Mouse (Mus musculus) stomach, postnatal 0 days (tissue): ENCODE results near the gene Wtip. TPM values are rescaled to one million over a fixed set of nuclear protein-coding genes. Genes with fewer than 3 reads are reported as not detected.
"Not testable (repeated sequence)": the region's sequence is repeated elsewhere in the genome, so short reads cannot be mapped to it uniquely, and the experiment has no call there.

Experiments used
- ATAC-seq: fragments of 200-750 bp; cut with Nextera tagmentation; 2 replicates; pipeline ENCODE4 v1.8.0; 2017; ENCODE audit not compliant: low FRiP score, low TSS enrichment
- DNase-seq: peaks from one replicate; pipeline ENCODE4 v3.0.0-alpha.2; 2016; ENCODE audit warnings: low spot score
- H3K27ac ChIP-seq: fragments of 300-500 bp; sonication (generic); replicated peaks from 2 replicates; pipeline ENCODE4 v1.5.1; 2014; ENCODE audit warnings: mild to moderate bottlenecking, control low read depth
- H3K27me3 ChIP-seq: fragments of 300-500 bp; sonication (generic); 2 replicates; pipeline ENCODE4 v1.6.1; 2014; ENCODE audit warnings: low read length; ENCODE audit not compliant: control insufficient read depth, insufficient read depth
- H3K36me3 ChIP-seq: fragments of 300-500 bp; sonication (generic); 2 replicates; pipeline ENCODE4 v1.6.1; 2014; ENCODE audit warnings: low read length, mixed read lengths; ENCODE audit not compliant: control insufficient read depth, insufficient read depth
- H3K4me1 ChIP-seq: fragments of 300-500 bp; sonication (generic); replicated peaks from 2 replicates; pipeline ENCODE4 v1.6.1; 2014; ENCODE audit warnings: antibody characterized with exemption; ENCODE audit not compliant: control insufficient read depth, insufficient read depth
- H3K4me2 ChIP-seq: fragments of 300-500 bp; sonication (generic); replicated peaks from 2 replicates; pipeline ENCODE4 v1.6.1; 2014; ENCODE audit warnings: low read depth, mild to moderate bottlenecking, control low read depth, moderate library complexity
- H3K4me3 ChIP-seq: fragments of 300-500 bp; sonication (generic); 2 replicates; pipeline ENCODE4 v1.5.1; 2014; ENCODE audit warnings: low read depth, low read length, control low read depth
- H3K9ac ChIP-seq: fragments of 300-500 bp; sonication (generic); 2 replicates; pipeline ENCODE4 v1.6.1; 2014; ENCODE audit warnings: mild to moderate bottlenecking, low read length, control low read depth, mixed read lengths
- H3K9me3 ChIP-seq: fragments of 300-500 bp; sonication (generic); 2 replicates; pipeline ENCODE4 v1.6.1; 2016; ENCODE audit warnings: low read length; ENCODE audit not compliant: control insufficient read depth
- CTCF ChIP-seq: IDR thresholded peaks from 2 replicates; pipeline ENCODE4 v1.5.1; 2016; ENCODE audit warnings: antibody characterized with exemption, low read depth, mild to moderate bottlenecking, moderate library complexity
- EP300 ChIP-seq: optimal IDR thresholded peaks from 2 replicates; pipeline ENCODE3; 2016; ENCODE audit warnings: antibody characterized with exemption
- WGBS: fragments of 180-500 bp; shearing (Covaris S2); extraction: QIAGEN DNeasy Blood & Tissue Kit; methylation state at CpG from one replicate; pipeline ENCODE4 v1.1.7; 2014; 5-methylcytosine and 5-hydroxymethylcytosine counted together
- polyA plus RNA-seq: library from polyadenylated mRNA; unstranded; fragments of >200 nt; fragmentation: Nextera tagmentation; extraction: Ambion mirVana; gene quantifications from 2 replicates; pipeline ENCODE4 v1.2.1, GENCODE M21; 2015

Gene Wtip
- polyA plus RNA-seq, 1 experiment from 2014 or later, result 3.5 TPM

DNA sequence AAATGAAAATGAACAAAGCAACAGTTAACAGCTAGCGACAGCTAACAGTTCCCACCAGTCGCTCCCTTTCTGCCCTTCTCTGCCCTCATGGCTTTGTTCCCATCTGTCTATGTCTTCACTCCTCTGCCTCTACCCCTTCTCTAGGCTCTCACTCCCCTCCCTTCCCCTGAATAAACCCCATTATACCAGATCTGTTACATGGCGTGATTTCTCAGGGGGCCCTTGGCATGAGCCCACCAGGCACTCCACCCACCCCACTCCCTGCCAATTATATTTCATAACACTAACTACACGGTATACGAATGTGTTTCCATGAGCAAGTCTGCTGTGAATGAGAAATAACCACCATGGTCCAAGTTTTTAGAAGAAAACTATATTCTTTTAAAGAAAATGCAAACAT is 23.9 kb downstream of the Wtip start:
- H3K4me3 ChIP-seq, result no peak overlapping the region
- DNase-seq, result no peak
- no peaks in the 10 kb centered on the region for H3K27me3 ChIP-seq
- no peak overlapping the region for H3K27ac ChIP-seq
- no peak for ATAC-seq
- TF ChIP-seq EP300, result no peak
- TF ChIP-seq CTCF, result no peak
- no peak overlapping the region for H3K4me2 ChIP-seq
- WGBS, result 64% methylated on average over 5 of the region's 5 CpGs
- peaks cover 11% of the 10 kb centered on the region for H3K36me3 ChIP-seq
- no peaks in the 10 kb centered on the region for H3K4me1 ChIP-seq
- no peaks in the 10 kb centered on the region for H3K9me3 ChIP-seq
- no peak overlapping the region for H3K9ac ChIP-seq

DNA sequence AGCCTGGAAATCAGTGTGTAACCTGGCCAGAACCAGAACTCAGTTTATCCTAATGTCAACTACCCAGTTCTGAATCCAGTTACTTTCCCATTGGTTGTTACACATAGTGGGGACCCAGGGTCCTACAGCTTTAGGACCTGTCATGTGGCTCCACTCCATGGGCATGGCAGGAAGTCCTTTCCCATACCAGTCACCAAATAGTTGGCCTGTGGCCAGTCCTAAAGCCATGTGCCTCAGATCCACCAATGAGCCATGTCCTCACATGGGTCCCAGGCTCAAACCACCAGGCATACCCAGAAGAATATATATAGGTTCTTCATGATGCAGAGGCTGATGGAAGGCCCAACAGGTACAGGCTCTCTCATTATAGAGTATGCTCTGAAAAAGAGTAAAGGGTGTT is 31.8 kb downstream of the Wtip start:
- Histone ChIP-seq H3K27ac (no peak overlapping the region), H3K4me2 (no peak overlapping the region), H3K9ac (no peak overlapping the region), H3K4me3 (no peak overlapping the region), H3K9me3 (no peaks in the 10 kb centered on the region), H3K36me3 (no peaks in the 10 kb centered on the region), H3K4me1 (no peaks in the 10 kb centered on the region), H3K27me3 (no peaks in the 10 kb centered on the region)
- no peak for ATAC-seq
- no peak for TF ChIP-seq CTCF
- no peak for TF ChIP-seq EP300
- DNase-seq, result no peak

DNA sequence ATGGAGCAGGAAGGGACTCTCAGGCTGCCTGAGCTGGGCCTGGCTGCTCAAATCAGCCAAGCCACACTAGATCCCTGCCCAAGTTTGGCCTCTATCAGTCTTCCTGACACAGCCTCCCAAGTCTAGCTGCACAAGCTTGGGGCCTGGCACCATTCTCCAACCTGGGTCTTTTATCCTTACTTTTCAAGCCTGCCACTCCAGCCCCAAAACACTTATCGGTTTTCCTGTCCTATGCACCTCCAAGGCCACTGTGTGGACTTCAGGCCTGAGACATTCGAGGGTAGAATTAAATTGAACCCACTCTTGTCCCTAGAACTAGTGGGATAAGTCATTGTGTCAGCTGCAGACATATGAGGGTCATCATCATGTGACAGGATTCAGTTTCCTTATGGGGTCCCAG is 33.1 kb downstream of the Wtip start:
- H3K9ac ChIP-seq, result no peak overlapping the region
- DNase-seq, result no peak
- H3K27ac ChIP-seq, result no peak overlapping the region
- WGBS, result 76% methylated on average over 2 of the region's 2 CpGs
- no peaks in the 10 kb centered on the region for H3K4me1 ChIP-seq
- no peak overlapping the region for H3K4me3 ChIP-seq
- no peaks in the 10 kb centered on the region for H3K9me3 ChIP-seq
- ATAC-seq, result no peak
- no peaks in the 10 kb centered on the region for H3K36me3 ChIP-seq
- H3K4me2 ChIP-seq, result no peak overlapping the region
- TF ChIP-seq EP300 (no peak), CTCF (no peak)
- no peaks in the 10 kb centered on the region for H3K27me3 ChIP-seq

DNA sequence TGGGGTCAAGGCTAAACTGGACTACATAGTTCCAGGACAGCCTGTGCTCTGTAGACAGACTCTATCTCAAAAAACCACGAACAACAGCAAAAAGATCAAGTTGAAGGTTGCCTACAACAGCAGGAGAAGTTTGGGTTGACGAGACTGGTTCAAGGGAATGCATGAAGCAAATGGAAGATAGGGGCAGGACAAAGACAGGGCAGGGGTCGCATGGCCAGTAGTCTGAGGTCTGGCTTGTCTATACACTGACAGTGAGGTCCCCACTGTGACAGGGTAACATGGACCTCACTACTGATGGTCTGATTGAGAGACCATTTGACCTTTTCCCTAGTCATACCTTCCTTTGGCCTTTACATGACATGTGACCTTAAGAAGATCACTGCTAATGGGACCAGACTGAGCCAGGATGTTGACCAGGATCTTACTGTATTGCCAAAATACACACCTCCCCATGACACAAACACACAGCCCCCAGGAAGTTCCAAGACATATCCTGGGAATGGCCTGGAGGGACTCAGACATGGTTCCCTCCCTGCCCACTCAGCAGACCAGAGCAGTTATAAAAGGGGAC is 38.1 kb downstream of the Wtip start, which contains the start of gene Scgb1b30:
Gene Scgb1b30 (plus strand): TSS at position 521 of the 571 bp plus-strand sequence.
- no peaks in the 10 kb centered on the region for H3K36me3 ChIP-seq
- no peaks in the 10 kb centered on the region for H3K9me3 ChIP-seq
- WGBS, result 69% methylated on average over 3 of the region's 3 CpGs
- peak; percentile 5 for DNase-seq
- no peaks in the 10 kb centered on the region for H3K27me3 ChIP-seq
- no peak within 1 kb of the TSS for H3K4me2 ChIP-seq
- H3K4me1 ChIP-seq, result no peaks in the 10 kb centered on the region
- ATAC-seq, result no peak
- H3K9ac ChIP-seq, result no peak within 1 kb of the TSS
- H3K4me3 ChIP-seq, result no peak within 1 kb of the TSS
- no peak within 1 kb of the TSS for H3K27ac ChIP-seq
- no peak for TF ChIP-seq CTCF
- no peak for TF ChIP-seq EP300

DNA sequence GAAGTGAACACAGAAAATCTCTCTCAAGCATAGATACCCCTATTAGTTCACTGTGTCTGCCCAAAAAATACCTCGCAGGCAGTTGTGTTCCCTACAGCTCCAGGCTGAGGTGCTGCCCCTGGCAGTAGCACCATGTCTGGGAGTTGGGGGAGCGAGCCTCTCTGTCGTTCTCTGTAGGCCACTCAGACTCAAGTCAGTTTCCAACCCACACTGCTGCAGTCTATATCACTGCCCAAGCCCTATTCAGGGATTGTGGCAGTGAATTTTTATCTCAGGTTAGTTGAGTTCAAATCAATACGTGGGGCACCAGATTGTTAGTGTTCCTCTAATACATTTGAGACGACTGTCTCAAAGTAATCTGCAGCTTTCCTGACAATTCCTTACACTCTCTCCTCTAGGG is 64.9 kb downstream of the Wtip start:
- not testable (repeated sequence) for H3K9me3 ChIP-seq, H3K4me1 ChIP-seq, ATAC-seq, H3K9ac ChIP-seq, H3K4me2 ChIP-seq, H3K27me3 ChIP-seq, H3K36me3 ChIP-seq, DNase-seq, H3K27ac ChIP-seq, H3K4me3 ChIP-seq
- 67% methylated on average over 5 of the region's 5 CpGs for WGBS

Other genes starting within 250 kb of the Wtip start
- gene Scgb2b26, start 188.2 kb downstream of the Wtip start, polyA plus RNA-seq, result not detected in 2 replicates
- gene Scgb2b27, start 119.3 kb downstream of the Wtip start, polyA plus RNA-seq, result not detected in 2 replicates
- gene Scgb1b27, start 111.8 kb downstream of the Wtip start, polyA plus RNA-seq, result not detected in 2 replicates
- gene Scgb1b30, start 37.8 kb downstream of the Wtip start, polyA plus RNA-seq, result not detected in 2 replicates
- 80.4 and 80.5 TPM in 2 replicates for gene Uba2, start 36.3 kb upstream of the Wtip start, polyA plus RNA-seq
- gene Pdcd2l, start 63.4 kb upstream of the Wtip start, polyA plus RNA-seq, result 30.4 and 34.6 TPM in 2 replicates
- gene Gpi1, start 97.1 kb upstream of the Wtip start, polyA plus RNA-seq, result 235 and 244 TPM in 2 replicates
- gene Gm6096, start 117.8 kb upstream of the Wtip start, polyA plus RNA-seq, result not detected in 2 replicates
- gene 4931406P16Rik, start 180.3 kb upstream of the Wtip start, polyA plus RNA-seq, result 15.2 and 16.1 TPM in 2 replicates